Mouse (Mus musculus) cerebellum, postnatal 4 days (tissue): ENCODE data around the gene Zfp687.
"Not testable (repeated sequence)": the region's sequence is repeated elsewhere in the genome, so short reads cannot be mapped to it uniquely, and the experiment has no call there.

ENCODE experiments used
- DNase-seq, 2 experiments: peaks; one replicate each; pipeline ENCODE4 v3.0.0; 2022; ENCODE audit warnings: low spot score in 2 of 2, mixed read lengths in 1 of 2

Gene Zfp687

DNA sequence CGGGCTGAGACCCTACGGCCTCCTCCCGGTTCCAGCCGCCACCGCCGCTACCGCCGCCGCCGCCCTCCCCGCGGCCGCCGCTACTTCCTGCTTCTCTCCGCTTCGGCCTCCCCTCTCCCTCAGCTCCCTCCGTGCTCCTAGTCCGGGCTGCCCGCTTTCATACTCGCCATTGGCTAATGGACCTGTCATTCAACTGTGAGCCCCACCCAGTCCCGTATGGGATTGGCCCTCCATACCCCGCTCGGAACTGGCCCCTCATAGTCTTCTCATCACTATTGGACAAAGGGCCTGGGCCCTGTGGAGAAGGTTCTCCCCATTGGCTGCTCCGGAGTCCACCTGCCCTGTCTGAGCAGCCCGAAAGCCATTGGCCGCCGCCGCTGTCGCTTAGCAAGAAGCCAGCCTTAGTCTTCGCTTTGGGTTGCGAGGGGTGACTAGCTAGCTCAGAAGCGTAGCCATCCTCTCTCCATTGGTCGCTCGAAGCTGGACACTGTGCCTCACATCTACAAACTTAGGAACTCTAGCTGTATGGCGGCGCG lies at the start of gene Zfp687:
Zfp687 (minus strand) TSS at position 112 of the 536 bp plus-strand sequence.
- DNase-seq, result peak; percentile 98 to 100

DNA sequence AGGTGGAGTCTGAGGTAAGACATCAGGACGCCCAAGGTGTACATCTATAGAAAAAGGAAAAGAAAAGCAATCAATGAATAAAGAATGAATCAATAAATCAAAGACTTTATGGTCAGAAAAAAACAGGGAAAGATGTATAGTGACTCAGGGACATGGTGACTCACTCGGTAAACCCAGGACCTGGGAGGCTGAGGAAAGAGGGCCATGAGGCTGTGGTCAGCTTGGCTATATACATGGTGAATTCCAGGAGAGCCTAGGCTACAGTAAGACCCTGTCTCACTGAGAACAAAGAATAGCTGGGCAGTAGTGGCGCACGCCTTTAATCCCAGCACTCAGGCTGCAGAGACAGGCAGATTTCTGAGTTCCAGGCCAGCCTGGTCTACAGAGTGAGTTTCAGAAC lies 48.5 kb upstream of the Zfp687 start:
- no peak for DNase-seq

DNA sequence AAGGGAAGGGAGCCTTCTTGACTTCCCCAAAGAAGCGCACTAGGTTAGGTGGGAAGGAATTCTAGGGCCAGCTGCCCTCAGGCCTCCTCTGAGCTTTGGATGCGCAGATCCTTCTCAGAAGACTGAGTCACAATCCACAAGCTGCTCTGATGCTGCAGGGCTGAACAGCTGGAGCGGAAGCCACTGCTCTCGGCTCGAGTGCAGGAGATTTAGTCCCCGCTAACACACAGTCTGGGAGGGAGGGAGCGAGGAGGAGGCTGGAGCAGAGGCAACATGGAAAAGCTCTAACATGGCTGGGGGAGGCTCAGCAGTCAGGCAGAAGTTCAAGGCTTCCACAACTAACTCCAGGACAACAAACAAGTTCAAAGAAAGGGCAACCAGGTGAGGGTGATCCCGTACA lies 42.8 kb upstream of the Zfp687 start:
- DNase-seq, result no peak

DNA sequence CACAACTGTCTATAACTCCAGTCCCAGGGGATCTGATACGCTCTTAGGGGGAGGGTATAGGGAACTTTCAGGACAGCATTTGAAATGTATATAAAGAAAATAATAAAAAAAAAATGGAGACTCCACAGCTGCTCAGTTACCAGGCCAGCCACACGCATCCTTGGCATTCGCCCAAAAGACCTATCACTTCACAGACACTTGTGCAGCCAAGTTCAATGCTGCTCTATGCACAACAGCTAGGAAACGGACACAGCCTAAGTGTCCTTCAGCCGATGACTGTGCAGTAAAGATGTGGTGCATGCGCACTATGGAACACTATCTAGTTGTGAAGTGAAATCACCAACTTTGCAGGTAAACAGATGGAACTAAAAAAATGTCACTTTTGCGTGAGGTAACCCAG lies 41.0 kb upstream of the Zfp687 start:
- no peak for DNase-seq

DNA sequence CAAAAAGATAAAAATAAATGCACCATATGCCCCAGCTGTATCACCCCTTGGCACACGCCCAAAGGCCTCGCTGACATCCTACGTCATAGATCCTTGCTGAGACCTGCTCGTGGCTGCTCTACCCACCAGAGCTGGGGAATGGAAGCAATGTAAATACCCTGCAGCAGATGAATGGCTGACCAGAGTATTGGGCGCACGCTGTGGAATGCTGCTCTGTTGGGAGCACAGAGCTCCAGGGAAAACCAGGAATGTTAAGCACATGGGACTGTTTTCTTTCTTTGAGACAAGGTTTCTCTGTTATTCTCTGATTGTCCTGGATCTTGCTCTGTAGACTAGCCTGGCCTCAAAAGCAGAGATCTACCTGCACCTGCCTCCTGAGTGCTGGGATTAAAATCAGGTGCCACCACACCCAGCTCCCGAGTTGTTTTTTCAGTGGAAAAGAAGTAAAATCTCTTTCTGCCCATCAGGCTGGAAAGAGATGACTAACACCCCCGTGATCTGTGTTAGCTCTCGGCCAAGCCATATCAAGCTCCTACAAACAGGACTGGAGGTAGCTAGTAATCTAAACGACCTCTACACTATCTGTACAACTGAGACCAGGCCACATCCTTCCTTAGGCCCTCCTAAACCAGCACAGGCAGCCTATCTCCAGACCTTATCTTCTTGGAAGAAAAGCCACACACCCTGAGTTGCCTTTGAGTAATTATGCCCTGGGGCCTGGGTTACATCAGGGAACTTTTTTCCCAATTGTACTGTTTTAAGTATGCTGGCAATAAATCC lies 39.4 kb upstream of the Zfp687 start:
- no peak for DNase-seq

DNA sequence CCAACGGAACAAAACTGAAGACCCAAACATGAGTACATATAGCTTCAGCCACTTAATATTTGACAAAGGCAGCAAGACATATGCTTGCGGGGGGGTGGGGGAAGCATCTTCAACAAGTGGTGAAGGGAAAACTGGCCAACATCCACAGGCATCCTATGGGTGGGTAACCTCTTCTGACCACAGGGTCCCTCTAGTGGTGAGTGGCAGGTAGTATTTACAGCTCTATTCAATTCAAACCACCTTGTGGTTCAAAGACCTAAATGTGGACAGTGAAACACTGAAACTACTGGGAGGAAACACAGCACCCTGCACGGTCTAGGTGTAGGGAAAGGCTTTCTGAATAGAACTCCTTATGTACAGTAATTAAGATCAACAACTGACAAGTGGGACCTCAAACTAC lies 38.5 kb upstream of the Zfp687 start:
- DNase-seq, result peak in 1 of 2 experiments; percentile 17

DNA sequence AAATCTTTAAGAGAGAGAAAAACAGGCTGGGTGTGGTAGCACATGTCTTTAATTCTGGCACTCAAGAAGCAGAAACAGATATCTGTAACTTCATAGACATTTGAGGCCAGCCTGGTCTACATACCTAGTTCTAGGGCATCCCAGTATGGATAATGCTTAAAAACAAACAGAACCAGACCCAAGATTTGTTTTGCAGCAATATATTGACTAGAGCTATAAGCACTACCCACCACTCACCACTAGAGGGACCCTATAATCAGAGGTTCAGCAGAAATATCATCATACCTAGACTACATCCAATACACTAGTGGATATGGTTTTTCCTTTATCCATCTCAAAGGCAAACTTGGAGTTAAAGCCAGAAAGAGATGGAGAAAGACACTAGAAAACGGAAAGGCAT lies 37.7 kb upstream of the Zfp687 start:
- peak in 1 of 2 experiments; percentile 32 for DNase-seq

DNA sequence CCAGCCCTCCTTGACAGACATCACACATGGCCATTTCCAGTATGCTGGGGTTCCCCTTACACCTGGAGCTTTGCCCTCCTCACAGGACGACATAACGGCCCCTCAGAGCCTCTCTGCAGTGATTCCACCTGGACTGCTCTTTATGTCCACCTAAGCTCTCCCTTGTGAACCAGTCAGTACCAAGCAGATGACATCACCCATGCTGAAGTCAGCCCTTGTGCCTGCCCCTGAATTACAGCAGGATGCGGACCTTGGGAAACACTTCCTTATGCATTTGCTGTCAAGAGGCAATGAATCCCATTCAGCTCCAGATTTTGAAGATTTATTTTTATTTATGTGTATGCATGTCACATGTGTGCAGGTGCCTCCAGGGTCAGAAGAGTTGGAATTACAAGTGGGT lies 32.7 kb upstream of the Zfp687 start:
- DNase-seq, result no peak

DNA sequence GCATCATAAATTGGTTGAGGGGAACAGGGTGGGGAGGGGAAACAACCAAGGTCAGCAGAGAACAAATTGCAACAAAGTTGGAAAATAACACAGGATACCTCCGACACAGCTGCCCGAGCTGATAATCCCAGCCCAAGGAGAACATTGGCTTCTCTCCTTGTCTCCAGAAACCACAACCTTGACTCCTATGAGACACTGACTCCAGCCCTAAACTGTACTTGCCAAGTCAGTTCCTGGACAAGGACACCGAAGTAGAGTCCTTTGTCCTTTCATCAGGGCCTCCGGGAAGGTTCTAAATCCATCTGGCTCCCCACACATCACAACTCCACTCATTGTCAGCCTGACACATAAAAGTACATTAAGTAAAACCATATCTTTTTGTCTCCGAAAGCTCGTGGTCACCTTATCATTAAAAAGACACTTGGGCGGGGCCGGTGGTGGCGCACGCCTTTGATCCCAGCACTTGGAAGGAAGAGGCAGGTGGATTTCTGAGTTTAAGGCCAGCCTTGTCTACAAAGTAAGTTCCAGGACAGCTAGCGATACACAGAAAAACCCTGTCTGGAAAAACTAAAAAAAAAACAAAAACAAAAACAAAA lies 31.3 kb upstream of the Zfp687 start:
- DNase-seq, result no peak

DNA sequence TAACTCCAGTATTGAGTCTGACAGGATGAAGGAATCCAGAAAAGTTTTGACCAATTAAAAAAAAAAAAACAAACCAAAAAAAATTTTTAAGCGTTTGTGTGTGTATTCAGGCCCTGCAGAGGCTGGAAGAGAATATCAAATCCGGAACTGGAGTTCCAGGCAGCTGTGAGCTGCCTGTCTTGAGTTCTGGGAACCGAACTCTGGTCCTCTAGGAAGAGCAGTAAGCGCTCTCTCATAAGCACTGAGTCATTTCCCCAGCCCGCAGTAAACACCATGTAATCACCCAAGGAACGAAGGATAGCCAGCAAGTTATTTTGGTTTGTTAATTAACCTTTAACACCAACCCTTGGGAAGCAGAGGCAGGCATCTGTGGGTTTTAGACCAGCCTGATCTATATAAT lies 28.0 kb upstream of the Zfp687 start:
- DNase-seq, result no peak

DNA sequence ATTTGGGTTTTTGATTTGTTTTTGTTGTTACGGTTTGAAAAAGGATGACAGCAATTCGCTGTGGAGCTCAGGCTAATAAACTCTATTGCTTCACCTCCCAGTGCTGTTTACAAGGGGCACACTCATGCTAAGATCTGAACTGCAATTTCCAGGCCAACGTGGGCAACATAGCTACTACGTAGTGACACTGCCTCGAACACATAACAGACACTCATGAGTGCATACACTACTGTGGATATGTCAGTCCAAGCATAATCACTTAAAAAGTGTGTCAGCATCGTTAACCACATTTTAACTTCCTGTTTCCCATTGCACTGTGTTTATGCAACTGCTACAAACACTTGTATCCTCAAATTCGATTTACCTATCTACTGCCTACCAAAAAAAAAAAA lies 27.6 kb upstream of the Zfp687 start:
- no peak for DNase-seq

DNA sequence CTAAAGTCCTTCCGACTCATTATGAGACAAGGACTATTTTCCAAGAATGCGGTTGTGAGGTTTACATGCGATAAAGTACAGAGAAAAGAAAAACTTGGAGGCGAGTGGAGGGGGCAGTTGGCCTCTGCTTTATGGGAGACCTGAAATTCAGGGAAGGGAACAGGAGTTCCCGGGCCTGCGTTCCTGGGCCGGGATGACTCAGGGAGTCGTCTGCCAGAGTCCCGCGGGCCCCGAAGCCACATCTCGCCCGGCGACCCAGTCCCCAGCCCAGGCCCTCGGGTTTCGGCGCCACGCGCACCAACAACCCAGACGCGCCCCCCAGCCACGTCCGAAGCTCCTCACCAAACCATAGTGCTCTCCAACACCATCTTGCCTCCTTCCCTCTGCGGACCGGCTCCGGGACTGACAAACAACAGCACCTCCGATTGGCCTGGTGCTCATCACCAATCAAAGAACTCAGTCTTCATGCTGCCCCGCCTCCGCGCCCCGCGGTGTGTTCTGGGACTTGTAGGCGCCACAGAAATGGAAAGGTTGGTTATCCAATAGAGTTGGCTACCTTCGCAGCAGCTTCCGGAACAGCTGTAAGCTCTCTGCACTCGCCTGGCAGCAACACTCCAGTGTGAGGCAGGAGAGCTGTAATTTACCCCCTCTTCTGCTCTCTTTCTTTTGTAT lies 27.1 kb upstream of the Zfp687 start, which contains the start of gene Psmd4:
Psmd4 (minus strand) TSS at position 449 of the 672 bp plus-strand sequence.
- peak; percentile 90 to 95 for DNase-seq

DNA sequence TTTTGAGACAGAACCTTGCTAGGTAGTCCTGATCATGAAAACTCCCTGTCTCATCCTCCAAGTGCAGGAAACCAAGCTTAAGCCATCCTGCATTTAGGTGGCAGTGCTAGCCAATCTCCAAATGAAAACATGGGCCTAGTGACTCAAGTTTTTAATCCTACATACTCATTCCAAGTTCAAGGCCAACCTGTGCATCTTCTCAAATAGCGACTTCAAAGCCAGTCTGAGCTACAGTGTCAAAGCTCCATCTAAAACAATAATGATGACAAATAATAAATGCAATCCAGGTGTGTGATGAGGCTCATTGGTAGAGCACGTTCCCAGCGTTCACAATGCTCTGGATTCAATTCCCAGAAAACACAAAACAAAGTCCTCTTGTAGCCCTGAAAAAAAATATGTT lies 26.4 kb upstream of the Zfp687 start:
- DNase-seq, result no peak

DNA sequence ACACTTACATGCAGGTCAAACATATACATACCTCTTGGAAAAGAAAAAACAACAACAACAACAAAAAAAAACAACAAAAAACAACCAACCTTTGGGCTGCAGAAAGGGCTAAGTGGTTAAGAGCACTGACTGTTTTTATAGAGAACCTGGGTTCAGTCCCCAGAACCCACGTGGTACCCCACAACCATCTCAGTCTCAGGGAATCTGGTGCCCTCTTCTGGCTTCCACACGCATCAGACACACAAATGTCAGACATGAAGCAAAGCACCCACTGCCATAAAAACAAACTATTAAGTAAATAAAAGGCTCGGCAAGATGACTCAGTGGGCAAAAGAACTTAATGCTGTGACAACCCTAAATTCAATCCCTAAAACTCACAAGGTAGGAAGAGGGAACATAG lies 14.7 kb upstream of the Zfp687 start:
- DNase-seq, result no peak

DNA sequence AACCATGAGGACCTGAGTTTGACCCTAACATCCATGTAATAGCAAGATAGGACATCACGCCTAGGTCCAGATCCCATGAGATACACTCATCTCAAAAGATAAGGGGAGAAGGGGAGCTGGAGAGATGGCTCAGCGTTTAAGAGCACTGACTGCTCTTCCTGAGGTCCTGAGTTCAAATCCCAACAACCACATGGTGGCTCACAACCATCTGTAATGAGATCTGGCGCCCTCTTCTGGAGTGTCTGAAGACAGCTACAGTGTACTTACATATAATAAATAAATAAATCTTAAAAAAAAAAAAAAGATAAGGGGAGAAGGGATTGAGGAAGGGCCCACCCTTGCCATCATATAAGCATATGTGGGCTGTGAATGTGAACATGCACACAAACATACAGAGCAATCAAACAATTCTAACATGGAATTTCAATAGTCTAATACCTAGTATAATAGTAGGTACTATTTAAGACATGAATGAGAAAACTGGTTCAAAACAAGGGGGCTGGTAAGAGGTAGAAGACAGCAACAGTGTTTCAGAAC lies 14.1 kb upstream of the Zfp687 start:
- not testable (repeated sequence) for DNase-seq

DNA sequence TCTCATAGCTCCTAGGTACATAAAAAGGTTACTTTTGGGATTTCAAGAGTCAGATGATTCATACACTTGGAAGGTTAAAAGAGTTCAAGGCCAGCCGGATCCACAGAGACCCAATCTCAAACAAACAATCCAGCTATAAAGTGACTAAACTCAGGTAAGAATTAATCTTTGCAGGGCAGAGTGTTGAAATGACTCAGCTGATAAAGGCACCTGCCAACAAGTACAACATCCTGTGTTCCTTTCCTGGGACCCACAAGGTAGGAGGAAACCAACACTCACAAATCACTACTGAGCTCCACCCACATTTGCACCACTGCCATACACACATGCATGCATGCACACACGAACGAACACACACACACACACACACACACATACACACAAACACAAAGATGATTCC lies 13.4 kb upstream of the Zfp687 start:
- DNase-seq, result no peak

DNA sequence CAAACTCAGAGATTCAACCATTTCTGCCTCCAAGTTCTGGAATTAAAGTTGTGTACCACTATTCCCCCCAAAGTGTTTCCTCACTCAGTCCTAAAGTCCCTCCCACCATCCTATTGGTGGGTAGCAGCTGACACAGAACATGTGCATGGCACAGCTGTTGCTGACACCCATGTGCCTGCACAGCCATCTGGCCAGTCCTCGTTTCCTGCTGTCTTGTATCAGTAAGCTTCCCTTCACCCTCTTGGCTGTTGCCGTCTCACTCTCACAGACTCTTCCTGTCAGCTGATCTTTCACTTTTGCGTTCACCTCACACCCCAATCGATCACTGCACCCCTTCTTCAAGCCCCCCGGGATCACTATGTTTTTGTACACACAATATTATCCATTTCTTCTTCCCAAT lies 12.5 kb upstream of the Zfp687 start:
- no peak for DNase-seq

DNA sequence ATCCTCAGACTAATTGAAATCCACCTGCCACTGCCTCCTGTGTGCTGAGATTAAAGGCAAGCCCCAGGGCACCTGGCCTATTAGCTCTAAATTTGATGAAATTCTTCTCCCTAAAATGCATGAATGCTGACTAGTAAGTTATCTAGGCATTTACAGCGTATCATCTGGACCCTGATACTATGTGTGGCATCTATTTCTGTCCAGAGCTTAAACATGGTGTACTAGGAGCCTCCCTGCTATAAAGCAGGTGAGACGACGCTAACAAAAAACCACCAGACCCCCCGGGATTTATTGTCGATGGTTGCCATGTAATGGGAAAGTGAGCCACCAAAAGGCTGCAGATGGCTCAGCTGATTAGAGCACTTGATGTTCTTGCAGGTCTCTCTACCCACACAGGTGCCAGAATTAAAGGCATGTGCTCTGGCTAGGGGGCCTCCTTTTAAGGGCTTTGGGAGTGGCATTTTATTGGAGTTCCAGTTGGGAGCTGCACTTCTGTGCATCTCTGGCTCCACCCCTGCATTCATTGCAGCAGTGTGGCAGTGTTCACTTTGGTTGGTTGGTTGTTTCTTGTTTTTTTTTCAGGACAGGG lies 11.9 kb upstream of the Zfp687 start:
- no peak for DNase-seq

DNA sequence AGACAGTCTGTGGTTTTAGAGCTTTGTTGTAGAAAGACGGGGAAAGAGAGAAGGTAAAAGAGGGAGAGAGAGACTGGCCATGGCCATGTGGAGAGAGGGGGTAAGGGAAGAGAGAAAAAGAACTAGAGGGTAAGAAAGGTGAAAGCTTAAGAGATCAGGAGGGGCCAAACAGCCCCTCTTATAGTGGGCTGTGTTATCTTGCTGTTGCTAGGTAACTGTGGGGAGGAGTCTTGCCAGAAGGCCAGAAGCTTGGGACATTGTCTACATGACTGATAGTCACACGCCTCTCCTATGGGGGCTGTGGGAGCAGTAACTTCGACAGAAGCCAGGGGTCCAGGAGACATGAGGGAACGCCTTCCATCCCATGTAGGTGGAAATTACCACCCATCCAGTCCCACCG lies 10.0 kb upstream of the Zfp687 start:
- DNase-seq, result no peak

DNA sequence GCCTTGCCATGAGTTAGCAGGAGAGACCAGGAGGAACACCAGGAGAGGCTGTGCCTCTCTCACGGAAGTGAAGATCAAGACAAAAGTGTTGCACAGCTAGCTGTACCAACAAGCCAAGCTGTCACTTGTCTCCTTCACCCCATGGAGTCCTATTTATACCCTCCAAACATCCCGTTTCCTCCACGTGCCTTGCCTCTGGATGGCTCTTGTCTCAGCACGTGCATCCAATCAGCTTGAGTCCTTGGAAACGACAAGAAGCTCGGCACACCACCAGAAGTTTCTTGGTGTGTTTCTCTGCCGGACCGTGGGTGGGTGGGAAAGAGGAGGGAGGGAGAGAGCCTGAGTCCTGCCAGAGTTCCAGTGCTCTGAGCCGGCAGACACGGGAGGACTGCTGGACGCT lies 9.3 kb upstream of the Zfp687 start:
- DNase-seq, result no peak

DNA sequence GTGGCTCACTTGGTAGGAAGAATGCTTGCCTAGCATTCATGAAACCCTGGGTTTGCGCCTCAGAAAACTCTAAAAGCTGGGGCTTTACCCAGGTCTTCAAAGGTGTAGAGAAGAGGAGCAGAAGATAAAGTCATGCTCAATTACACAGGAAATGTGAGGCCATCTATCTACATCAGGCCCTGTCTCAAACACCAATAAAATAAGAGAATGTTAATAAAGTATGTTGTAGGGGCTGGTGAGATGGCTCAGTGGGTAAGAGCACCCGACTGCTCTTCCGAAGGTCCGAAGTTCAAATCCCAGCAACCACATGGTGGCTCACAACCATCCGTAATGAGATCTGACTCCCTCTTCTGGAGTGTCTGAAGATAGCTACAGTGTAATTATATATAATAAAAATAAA lies 5.7 kb upstream of the Zfp687 start:
- DNase-seq, result not testable (repeated sequence)

DNA sequence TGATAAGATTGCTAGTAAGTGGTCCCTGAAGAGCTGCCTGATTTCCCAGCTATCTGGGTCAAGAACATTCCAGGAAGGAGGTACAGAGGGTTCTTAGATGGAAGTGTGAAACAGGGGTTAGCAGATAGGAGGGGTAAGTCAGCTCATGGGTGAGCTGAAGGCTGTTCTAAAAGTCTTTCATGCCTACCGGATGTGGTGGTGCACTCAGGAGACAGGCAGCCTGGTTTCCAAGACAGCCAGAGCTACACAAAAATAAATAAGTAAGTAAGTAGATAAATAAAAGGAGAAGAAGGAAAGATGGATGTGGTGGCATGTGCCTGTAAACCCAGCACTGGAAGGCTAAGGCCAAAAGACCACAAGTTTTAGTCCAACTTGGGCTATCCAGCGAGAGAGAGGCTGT lies 3.5 kb upstream of the Zfp687 start:
- DNase-seq, result no peak
